Mouse (Mus musculus) lung, postnatal 0 days (tissue): ENCODE measurements around the gene 2010111I01Rik. TPM values are rescaled to one million over a fixed set of nuclear protein-coding genes. Genes with fewer than 3 reads are reported as not detected.

Experiments
- ATAC-seq: fragments of 200-750 bp; cut with Nextera tagmentation; 2 replicates; pipeline ENCODE4 v1.8.0; 2017; ENCODE audit warnings: moderate library complexity
- DNase-seq: peaks from one replicate; pipeline ENCODE4 v3.0.0-alpha.2; 2016; ENCODE audit warnings: low spot score
- H3K27ac ChIP-seq: fragments of 300-500 bp; sonication (generic); 2 replicates; pipeline ENCODE4 v1.5.1; 2014; ENCODE audit warnings: antibody characterized with exemption, mild to moderate bottlenecking, low read length, mixed read lengths
- H3K27me3 ChIP-seq: fragments of 300-500 bp; sonication (generic); replicated peaks from 2 replicates; pipeline ENCODE4 v1.6.1; 2014; ENCODE audit warnings: low read length, mixed read lengths; ENCODE audit not compliant: insufficient read depth
- H3K36me3 ChIP-seq: fragments of 300-500 bp; sonication (generic); 2 replicates; pipeline ENCODE4 v1.6.1; 2014; ENCODE audit warnings: low read length, mixed read lengths; ENCODE audit not compliant: insufficient read depth
- H3K4me1 ChIP-seq: fragments of 300-500 bp; sonication (generic); 2 replicates; pipeline ENCODE4 v1.6.1; 2014; ENCODE audit warnings: antibody characterized with exemption, low read depth, low read length, mixed read lengths; ENCODE audit not compliant: insufficient read depth
- H3K4me2 ChIP-seq: fragments of 300-500 bp; sonication (generic); replicated peaks from 2 replicates; pipeline ENCODE4 v1.6.1; 2014; ENCODE audit warnings: low read depth, mild to moderate bottlenecking, low read length, moderate library complexity, mixed read lengths
- H3K4me3 ChIP-seq: fragments of 300-500 bp; sonication (generic); 2 replicates; pipeline ENCODE4 v1.5.1; 2014; ENCODE audit warnings: low read depth, low read length
- H3K9ac ChIP-seq: fragments of 300-500 bp; sonication (generic); replicated peaks from 2 replicates; pipeline ENCODE4 v1.6.1; 2014; ENCODE audit warnings: low read depth, mild to moderate bottlenecking
- H3K9me3 ChIP-seq: fragments of 300-500 bp; sonication (generic); 2 replicates; pipeline ENCODE4 v1.6.1; 2016; ENCODE audit warnings: low read length, mixed read lengths
- CTCF ChIP-seq: IDR thresholded peaks from 2 replicates; pipeline ENCODE4 v1.5.1; 2016; ENCODE audit warnings: antibody characterized with exemption, mild to moderate bottlenecking
- EP300 ChIP-seq: IDR thresholded peaks from 2 replicates; pipeline ENCODE4 v1.6.1; 2016; ENCODE audit warnings: antibody characterized with exemption, mild to moderate bottlenecking, control low read depth
- WGBS: fragments of 180-500 bp; shearing (Covaris S2); extraction: QIAGEN DNeasy Blood & Tissue Kit; methylation state at CpG from one replicate; pipeline ENCODE4 v1.1.7; 2014; 5-methylcytosine and 5-hydroxymethylcytosine counted together
- polyA plus RNA-seq: library from polyadenylated mRNA; unstranded; fragments of >200 nt; fragmentation: Nextera tagmentation; extraction: Ambion mirVana; gene quantifications from 2 replicates; pipeline ENCODE4 v1.2.1, GENCODE M21; 2015

The 2010111I01Rik gene
- polyA plus RNA-seq, 1 experiment from 2014 or later = 130 TPM

DNA sequence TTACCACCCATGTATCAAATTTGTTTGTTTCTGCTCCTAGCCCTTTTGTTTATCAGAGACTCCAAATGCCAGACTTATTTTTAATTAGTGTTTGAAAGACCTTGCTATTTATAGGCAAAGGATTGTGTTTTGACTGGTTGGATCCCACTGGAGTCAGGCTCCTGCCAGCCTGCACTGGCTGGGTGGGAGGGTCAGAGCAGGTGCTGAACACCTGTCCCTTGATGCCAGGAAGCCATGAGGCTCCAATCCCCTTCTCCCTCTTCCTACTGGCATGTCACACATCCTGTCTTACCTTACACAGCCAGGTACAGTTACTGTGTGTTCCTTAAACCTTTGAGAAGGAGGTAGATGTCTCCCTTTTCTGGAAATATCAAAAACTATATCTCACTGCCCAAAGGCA is 318.5 kb downstream of the 2010111I01Rik start:
- Histone ChIP-seq H3K27me3 (no peaks in the 10 kb centered on the region), H3K9ac (no peak overlapping the region), H3K27ac (no peak overlapping the region), H3K9me3 (no peaks in the 10 kb centered on the region), H3K4me1 (peaks cover 11% of the 10 kb centered on the region; the same call in 1 of the 2 replicates), H3K36me3 (peaks cover 17% of the 10 kb centered on the region), H3K4me3 (no peak overlapping the region), H3K4me2 (no peak overlapping the region)
- ATAC-seq (no peak), DNase-seq (no peak)
- no peak for TF ChIP-seq EP300
- no peak for TF ChIP-seq CTCF

GRCm38 (mm10) chr13:63284748-63285147 is 320.1 kb downstream of the 2010111I01Rik start:
- Histone ChIP-seq H3K27me3 (no peaks in the 10 kb centered on the region), H3K4me2 (no peak overlapping the region), H3K9me3 (no peaks in the 10 kb centered on the region), H3K9ac (no peak overlapping the region), H3K36me3 (peaks cover 19% of the 10 kb centered on the region), H3K4me3 (no peak overlapping the region), H3K27ac (no peak overlapping the region), H3K4me1 (peaks cover 10% of the 10 kb centered on the region; the same call in 1 of the 2 replicates)
- WGBS = 89% methylated on average over 3 of the region's 3 CpGs
- TF ChIP-seq EP300 (no peak), CTCF (no peak)
- ATAC-seq (no peak), DNase-seq (no peak)

DNA sequence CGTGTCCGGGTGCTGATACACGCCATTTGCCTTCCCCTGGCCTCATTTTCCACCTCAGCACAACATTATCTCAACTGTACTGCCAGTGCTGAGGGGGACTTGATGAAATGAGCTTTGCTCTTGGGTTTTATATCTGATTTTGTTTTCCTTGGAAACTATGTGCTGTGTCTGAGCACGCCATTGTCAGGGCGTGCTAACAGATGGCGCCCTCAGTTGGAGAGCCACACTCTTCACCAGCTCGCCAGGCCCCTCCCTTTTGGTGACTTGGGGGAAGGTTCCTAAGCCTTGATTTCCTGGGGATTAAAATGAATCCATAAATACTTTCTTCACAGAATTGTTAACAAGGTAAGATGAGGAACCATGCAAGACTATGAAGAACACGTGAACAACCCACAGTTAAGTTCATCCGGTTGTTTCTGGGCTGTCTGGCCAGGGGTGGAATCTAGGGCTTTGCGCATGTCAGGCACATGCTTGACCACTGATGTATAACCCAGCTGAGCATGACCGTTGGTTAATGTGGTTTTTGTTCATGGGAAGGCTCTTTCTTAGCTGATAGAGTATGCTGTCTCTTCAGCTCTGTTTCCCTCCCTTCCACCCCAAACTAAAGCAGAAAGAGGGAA is 321.9 kb downstream of the 2010111I01Rik start:
- Histone ChIP-seq H3K4me2 (no peak overlapping the region), H3K36me3 (peaks cover 25% of the 10 kb centered on the region), H3K9ac (no peak overlapping the region), H3K4me3 (no peak overlapping the region), H3K9me3 (no peaks in the 10 kb centered on the region), H3K27ac (no peak overlapping the region), H3K27me3 (no peaks in the 10 kb centered on the region), H3K4me1 (peaks cover 7% of the 10 kb centered on the region; the same call in 1 of the 2 replicates)
- DNase-seq (no peak), ATAC-seq (no peak)
- 85% methylated on average over 11 of the region's 11 CpGs for WGBS
- TF ChIP-seq CTCF = no peak
- no peak for TF ChIP-seq EP300

DNA sequence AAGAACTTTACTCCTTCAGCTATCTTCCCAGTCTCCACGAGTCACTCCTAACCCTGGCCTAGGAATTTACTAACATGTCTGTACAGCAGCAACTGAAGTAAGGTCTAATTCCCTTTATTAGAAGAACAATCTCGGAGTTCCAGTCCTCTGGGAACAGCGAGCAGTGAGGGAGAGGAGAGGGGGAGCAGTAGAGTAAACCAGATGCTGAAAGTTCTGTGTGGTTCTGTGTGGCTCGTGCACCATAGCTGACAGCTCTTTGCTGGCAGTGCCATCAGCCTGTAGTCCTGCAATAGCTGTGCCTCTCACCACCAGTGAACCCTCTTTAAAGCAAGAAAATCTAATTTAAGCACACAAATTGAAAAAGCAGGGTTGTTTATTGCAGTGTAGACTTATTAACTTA is 324.5 kb downstream of the 2010111I01Rik start:
- DNase-seq (no peak), ATAC-seq (no peak)
- WGBS = 70% methylated on average over 4 of the region's 4 CpGs
- Histone ChIP-seq H3K4me1 (peaks cover 12% of the 10 kb centered on the region; the same call in 1 of the 2 replicates), H3K27me3 (no peaks in the 10 kb centered on the region), H3K9ac (no peak overlapping the region), H3K36me3 (peaks cover 21% of the 10 kb centered on the region), H3K27ac (no peak overlapping the region), H3K9me3 (no peaks in the 10 kb centered on the region), H3K4me3 (no peak overlapping the region), H3K4me2 (no peak overlapping the region)
- TF ChIP-seq EP300 (no peak), CTCF (no peak)

DNA sequence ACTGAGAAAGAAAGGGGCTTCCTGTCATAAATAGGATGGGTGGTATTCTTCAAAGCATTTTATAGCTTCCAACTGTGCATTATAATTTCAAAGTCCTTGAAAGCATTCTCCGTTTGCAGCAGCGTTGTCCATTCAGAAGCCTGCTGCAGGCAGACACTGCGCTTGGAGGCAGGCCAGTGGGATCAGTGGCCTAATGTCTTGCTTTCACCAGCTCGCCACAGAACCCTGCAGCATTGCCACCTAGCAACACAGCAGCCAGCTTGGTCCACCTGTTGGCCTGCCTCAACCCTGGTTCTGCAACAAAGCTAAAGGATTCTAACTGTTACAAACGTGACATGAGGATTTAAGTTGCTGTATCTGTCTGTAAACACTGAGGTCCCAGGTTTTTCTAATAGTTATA is 325.0 kb downstream of the 2010111I01Rik start:
- Histone ChIP-seq H3K4me3 (no peak overlapping the region), H3K27ac (no peak overlapping the region), H3K36me3 (peaks cover 21% of the 10 kb centered on the region), H3K4me2 (no peak overlapping the region), H3K9ac (no peak overlapping the region), H3K9me3 (no peaks in the 10 kb centered on the region), H3K4me1 (peaks cover 15% of the 10 kb centered on the region; the same call in 1 of the 2 replicates), H3K27me3 (no peaks in the 10 kb centered on the region)
- no peak for TF ChIP-seq CTCF
- no peak for TF ChIP-seq EP300
- 77% methylated on average over 5 of the region's 5 CpGs for WGBS
- DNase-seq (no peak), ATAC-seq (no peak)

GRCm38 (mm10) chr13:63290126-63290525 is 325.4 kb downstream of the 2010111I01Rik start:
- Histone ChIP-seq H3K27ac (no peak overlapping the region), H3K4me1 (peaks cover 15% of the 10 kb centered on the region; the same call in 1 of the 2 replicates), H3K27me3 (no peaks in the 10 kb centered on the region), H3K9me3 (no peaks in the 10 kb centered on the region), H3K4me2 (no peak overlapping the region), H3K9ac (no peak overlapping the region), H3K36me3 (peaks cover 21% of the 10 kb centered on the region), H3K4me3 (no peak overlapping the region)
- 91% methylated on average over 4 of the region's 4 CpGs for whole genome bisulfite sequencing
- DNase-seq (no peak), ATAC-seq (no peak)
- TF ChIP-seq EP300 = no peak
- TF ChIP-seq CTCF = no peak
